Mouse (Mus musculus) CD4-positive, CD25-positive, alpha-beta regulatory T cell, adult 4 months (primary cell): Measurements from ENCODE around the gene Mum1l1. TPM values are rescaled to one million over a fixed set of nuclear protein-coding genes. Genes with fewer than 3 reads are reported as not detected.
"Not testable (repeated sequence)": the region's sequence is repeated elsewhere in the genome, so short reads cannot be mapped to it uniquely, and the experiment has no call there.

Experiments used
- ATAC-seq: one replicate; pipeline ENCODE4 v1.8.0; 2017
- polyA plus RNA-seq, 2 experiments: library from polyadenylated mRNA; unstranded; fragments of 100-300 nt; shearing (Covaris generic); gene quantifications; one replicate each; pipeline ENCODE4 v1.2.1; 2017

Gene Mum1l1
- polyA plus RNA-seq, result not detected

- no peak for ATAC-seq
Measured at GRCm38 (mm10) chrX:139209829-139210225, at the start of gene Mum1l1. Gene Mum1l1, plus strand, starts transcription at chrX:139210042.

- no peak for ATAC-seq
Measured at GRCm38 (mm10) chrX:139178928-139179327, 30.9 kb upstream of the Mum1l1 start, which contains the start of gene 4933428M09Rik. Gene 4933428M09Rik, plus strand, starts transcription at chrX:139179228.

- ATAC-seq, result not testable (repeated sequence)
Measured at GRCm38 (mm10) chrX:139191506-139191905, 18.3 kb upstream of the Mum1l1 start.

GRCm38 (mm10) chrX:139194572-139195279, 15.1 kb upstream of the Mum1l1 start:
- ATAC-seq, result no peak

- ATAC-seq, result not testable (repeated sequence)
Measured at GRCm38 (mm10) chrX:139209191-139209828, 532 bp upstream of the Mum1l1 start.

- no peak for ATAC-seq
Measured at GRCm38 (mm10) chrX:139214765-139215164, 4.9 kb downstream of the Mum1l1 start.

GRCm38 (mm10) chrX:139216409-139216808, 6.6 kb downstream of the Mum1l1 start:
- ATAC-seq, result no peak

- no peak for ATAC-seq
Measured at GRCm38 (mm10) chrX:139216991-139217593, 7.2 kb downstream of the Mum1l1 start.

- ATAC-seq, result no peak
Measured at GRCm38 (mm10) chrX:139217776-139218175, 7.9 kb downstream of the Mum1l1 start.

GRCm38 (mm10) chrX:139219017-139219416, 9.2 kb downstream of the Mum1l1 start:
- ATAC-seq, result no peak

- ATAC-seq, result no peak
Measured at GRCm38 (mm10) chrX:139220830-139221229, 11.0 kb downstream of the Mum1l1 start.

- ATAC-seq, result no peak
Measured at GRCm38 (mm10) chrX:139221893-139222292, 12.1 kb downstream of the Mum1l1 start.

GRCm38 (mm10) chrX:139231143-139231542, 21.3 kb downstream of the Mum1l1 start:
- no peak for ATAC-seq

GRCm38 (mm10) chrX:139247294-139247693, 37.5 kb downstream of the Mum1l1 start:
- no peak for ATAC-seq

- no peak for ATAC-seq
Measured at GRCm38 (mm10) chrX:139257072-139257471, 47.2 kb downstream of the Mum1l1 start.

GRCm38 (mm10) chrX:139281966-139282365, 72.1 kb downstream of the Mum1l1 start:
- ATAC-seq, result no peak

Other genes with a start within 250 kb of the Mum1l1 start
- gene Serpina7, start 124.8 kb upstream of the Mum1l1 start, polyA plus RNA-seq, result not detected
- gene 4930513O06Rik, start 123.8 kb upstream of the Mum1l1 start, polyA plus RNA-seq, result not detected
- not detected for gene 4933428M09Rik, start 30.8 kb upstream of the Mum1l1 start, polyA plus RNA-seq
- not detected for gene Trap1a, start 123.6 kb downstream of the Mum1l1 start, polyA plus RNA-seq